Mouse (Mus musculus) bone marrow, adult 2 months (tissue): ENCODE data around the gene Aff4. TPM values are rescaled to one million over a fixed set of nuclear protein-coding genes. Genes with fewer than 3 reads are reported as not detected.

ENCODE experiments used
- H3K27ac ChIP-seq: fragments of 200-500 bp; 2 replicates; pipeline ENCODE4 v1.5.1; 2012; ENCODE audit warnings: low read depth, mild to moderate bottlenecking, control low read depth, inconsistent platforms, low read length; ENCODE audit not compliant: control insufficient read depth, poor library complexity, insufficient read depth
- H3K4me1 ChIP-seq: fragments of 200-500 bp; 2 replicates; pipeline ENCODE4 v1.6.1; 2011; ENCODE audit warnings: low read length; ENCODE audit not compliant: control insufficient read depth, insufficient read depth
- H3K4me3 ChIP-seq: fragments of 200-500 bp; replicated peaks from 2 replicates; pipeline ENCODE3; 2011; ENCODE audit warnings: mild to moderate bottlenecking, low read depth, low read length, control low read depth; ENCODE audit not compliant: control insufficient read depth
- CTCF ChIP-seq: fragments of 200-500 bp; IDR thresholded peaks from 2 replicates; pipeline ENCODE4 v1.5.1; 2011; ENCODE audit warnings: low read length, control low read depth; ENCODE audit not compliant: control insufficient read depth, insufficient read depth
- POLR2A ChIP-seq: fragments of 200-500 bp; IDR thresholded peaks from 2 replicates; pipeline ENCODE4 v1.6.1; 2011; ENCODE audit warnings: low read depth, mild to moderate bottlenecking, control low read depth, low read length, borderline replicate concordance; ENCODE audit not compliant: control insufficient read depth
- WGBS: fragments of 180-500 bp; shearing (Covaris S2); methylation state at CpG from one replicate; pipeline ENCODE4 v1.1.7; 2018; 5-methylcytosine and 5-hydroxymethylcytosine counted together
- polyA plus RNA-seq: library from polyadenylated mRNA; stranded (reverse); fragments of >200 nt; gene quantifications from 2 replicates; pipeline ENCODE4 v1.2.4, GENCODE M21; 2011; ENCODE audit warnings: low replicate concordance; ENCODE audit not compliant: missing spikeins, insufficient read depth, insufficient read length

The Aff4 gene
- polyA plus RNA-seq, 1 experiment: 36.2 TPM

DNA sequence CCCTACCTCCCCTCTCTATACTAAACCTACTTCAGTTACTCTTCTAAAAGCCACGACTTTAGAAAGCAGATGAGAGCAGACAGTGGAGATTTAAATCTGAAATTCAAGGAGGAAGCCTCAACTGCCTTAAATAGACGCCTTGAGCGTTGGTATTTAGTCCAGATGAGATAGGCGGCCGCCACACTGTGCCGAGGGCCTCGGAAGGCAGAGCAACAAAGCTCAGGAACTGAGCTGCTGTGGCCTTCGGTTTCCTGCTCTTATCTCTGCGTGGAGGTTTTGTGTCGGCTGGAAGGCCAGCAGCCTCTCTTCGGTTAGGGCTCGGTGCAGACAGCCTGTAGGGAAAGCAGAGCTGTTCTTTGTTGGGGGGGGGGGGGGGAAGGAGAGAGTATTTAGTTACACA is 91.3 kb downstream of the Aff4 start:
- no peak overlapping the region for H3K27ac ChIP-seq
- WGBS: 5% methylated on average over 12 of the region's 12 CpGs

DNA sequence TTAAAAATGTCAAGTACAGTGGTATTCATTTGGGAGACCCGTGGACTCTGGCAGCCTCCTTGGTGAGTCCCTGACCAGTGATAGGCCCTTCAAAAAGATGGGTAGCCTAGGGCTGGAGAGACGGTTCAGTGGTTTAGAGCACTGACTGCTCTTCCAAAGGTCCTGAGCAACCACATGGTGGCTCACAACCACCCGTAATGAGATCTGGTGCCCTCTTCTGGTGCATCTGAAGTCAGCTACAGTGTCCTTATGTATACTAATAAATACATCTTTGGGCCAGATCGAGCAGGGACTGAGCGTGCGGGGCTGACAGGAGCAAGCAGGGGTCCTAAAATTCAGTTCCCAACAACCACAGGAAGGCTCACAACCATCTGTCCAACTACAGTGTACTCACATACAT is 93.2 kb downstream of the Aff4 start:
- no peak for TF ChIP-seq POLR2A
- TF ChIP-seq CTCF: peak; percentile 45; the same call in 1 of the 2 replicates
- no peak overlapping the region for H3K4me3 ChIP-seq
- no peak overlapping the region for H3K27ac ChIP-seq
- 8% methylated on average over 6 of the region's 6 CpGs for WGBS
- H3K4me1 ChIP-seq: no peaks in the 10 kb centered on the region; the same call in 1 of the 2 replicates

More for the DNA sequence above, 91.3 kb downstream of the Aff4 start:
- TF ChIP-seq POLR2A: no peak
- no peak overlapping the region for H3K4me3 ChIP-seq
- H3K4me1 ChIP-seq: no peaks in the 10 kb centered on the region; the same call in 1 of the 2 replicates

DNA sequence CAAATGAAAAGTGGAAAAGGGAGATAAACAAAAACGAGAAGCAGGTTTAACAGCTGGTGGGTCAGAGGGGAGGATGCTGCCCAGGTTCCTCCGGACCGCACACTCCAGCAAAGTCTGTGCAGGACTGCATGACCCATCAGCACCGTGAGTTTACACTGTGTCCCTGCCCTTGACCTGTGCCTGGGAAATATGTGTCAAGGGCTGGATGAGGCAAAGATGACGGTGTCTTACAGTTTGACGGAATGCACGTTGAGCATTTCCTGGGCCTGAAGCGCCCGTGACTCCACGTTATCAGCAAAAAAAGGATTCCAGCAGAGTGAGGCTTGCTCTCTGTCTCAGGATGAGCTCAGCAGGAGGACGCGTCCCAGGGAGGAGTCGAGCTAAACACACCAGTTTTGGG is 94.9 kb downstream of the Aff4 start:
- WGBS: 90% methylated on average over 13 of the region's 13 CpGs
- TF ChIP-seq CTCF (no peak), POLR2A (no peak)
- Histone ChIP-seq H3K4me3 (no peak overlapping the region), H3K4me1 (no peaks in the 10 kb centered on the region; the same call in 1 of the 2 replicates), H3K27ac (no peak overlapping the region)

DNA sequence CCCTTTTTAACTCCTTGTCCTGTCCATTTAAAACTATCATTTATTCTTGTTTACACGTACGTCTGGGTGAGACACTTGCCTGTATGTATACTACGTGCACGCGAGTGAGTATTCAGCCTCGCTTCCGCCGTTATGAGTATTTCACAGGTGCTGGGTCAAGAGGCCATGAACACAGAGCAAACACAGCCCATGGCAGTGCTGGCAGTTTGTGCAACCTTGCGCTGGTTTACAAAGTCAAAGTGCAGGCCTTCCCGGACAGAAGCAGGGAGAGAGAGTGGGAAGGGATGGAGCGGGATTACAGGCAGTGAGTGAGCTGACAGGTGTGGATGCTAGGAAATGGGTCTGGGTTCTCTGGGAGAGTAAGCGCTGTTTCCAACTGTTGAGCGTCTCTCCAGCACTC is 95.5 kb downstream of the Aff4 start:
- TF ChIP-seq POLR2A: no peak
- TF ChIP-seq CTCF: no peak
- whole genome bisulfite sequencing: 88% methylated on average over 13 of the region's 13 CpGs
- Histone ChIP-seq H3K4me3 (no peak overlapping the region), H3K27ac (no peak overlapping the region), H3K4me1 (no peaks in the 10 kb centered on the region; the same call in 1 of the 2 replicates)

DNA sequence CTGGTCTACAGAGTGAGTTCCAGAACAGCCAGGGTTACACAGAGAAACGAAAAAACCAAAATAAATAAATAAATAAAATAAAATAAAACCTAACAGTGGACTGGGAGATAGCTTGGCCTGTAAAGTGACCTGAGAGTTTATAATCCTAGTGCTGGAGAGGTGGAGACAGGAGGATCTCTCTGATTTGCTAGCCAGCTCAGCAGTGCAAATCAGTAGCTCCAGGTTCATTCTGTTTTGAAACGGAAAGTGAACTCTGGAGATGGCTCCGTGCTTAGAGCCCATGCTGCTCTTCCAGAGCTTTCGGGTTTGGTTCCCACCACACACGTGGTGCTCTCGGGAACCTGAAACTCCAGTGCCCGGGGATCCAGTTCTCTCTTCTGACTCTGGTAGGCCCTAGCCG is 97.4 kb downstream of the Aff4 start:
- no peak overlapping the region for H3K4me3 ChIP-seq
- H3K4me1 ChIP-seq: no peaks in the 10 kb centered on the region; the same call in 1 of the 2 replicates
- 86% methylated on average over 8 of the region's 8 CpGs for WGBS
- TF ChIP-seq POLR2A: no peak
- H3K27ac ChIP-seq: no peak overlapping the region

DNA sequence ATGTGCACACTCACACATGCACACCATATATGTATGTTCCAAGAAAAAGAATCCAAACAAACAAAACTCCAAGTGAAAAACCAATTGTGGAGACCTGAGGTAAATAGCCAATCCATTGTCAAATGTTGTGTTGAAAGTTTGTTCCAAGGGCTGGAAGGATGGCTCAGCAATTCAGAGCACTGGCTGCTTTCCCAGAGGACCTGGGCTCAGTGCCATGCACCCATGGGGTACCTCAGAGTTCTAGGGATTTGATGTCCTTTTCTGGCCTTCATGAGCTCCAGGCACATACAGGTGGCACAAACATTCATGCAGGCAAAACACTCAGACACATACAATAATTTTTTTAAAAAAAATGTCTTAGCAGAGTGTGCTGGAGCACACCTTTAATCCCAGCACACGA is 97.9 kb downstream of the Aff4 start:
- no peak for TF ChIP-seq CTCF
- no peak for TF ChIP-seq POLR2A
- WGBS: 85% methylated on average over 1 of the region's 1 CpGs
- Histone ChIP-seq H3K4me3 (no peak overlapping the region), H3K4me1 (no peaks in the 10 kb centered on the region; the same call in 1 of the 2 replicates), H3K27ac (no peak overlapping the region)

DNA sequence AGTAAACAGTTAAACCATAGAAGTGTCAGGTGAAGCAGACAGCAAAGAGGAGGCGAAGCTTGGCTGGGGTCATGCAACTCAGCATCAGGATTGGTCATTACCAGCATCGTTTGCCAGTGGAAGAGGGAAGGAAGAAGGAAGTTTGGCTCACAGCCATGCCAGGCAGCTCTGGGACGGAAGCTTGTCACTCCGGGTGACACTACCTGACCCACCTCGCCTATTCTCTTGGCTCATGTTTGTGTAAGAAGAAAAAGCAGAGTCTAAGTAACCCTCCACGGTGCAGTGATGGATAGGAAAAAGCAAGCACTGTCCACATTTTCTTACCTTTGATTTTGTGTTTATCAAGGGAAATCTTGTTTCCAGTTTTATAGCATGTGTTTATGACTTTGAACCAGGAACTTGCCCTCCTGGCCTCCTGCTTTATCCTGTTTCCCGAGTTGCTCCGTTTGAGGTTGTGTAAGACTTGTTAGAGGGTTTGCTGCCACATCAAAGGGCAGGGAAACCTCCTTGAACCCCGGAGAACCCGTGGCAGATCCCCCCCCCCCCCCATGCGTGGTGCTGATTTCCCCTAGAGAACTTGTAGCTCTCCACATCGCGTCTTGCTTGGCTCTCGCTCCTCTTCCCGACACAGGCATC is 99.6 kb downstream of the Aff4 start:
- no peak overlapping the region for H3K27ac ChIP-seq
- no peaks in the 10 kb centered on the region for H3K4me1 ChIP-seq
- TF ChIP-seq POLR2A: no peak
- TF ChIP-seq CTCF: no peak
- 7% methylated on average over 15 of the region's 15 CpGs for WGBS
- no peak overlapping the region for H3K4me3 ChIP-seq

DNA sequence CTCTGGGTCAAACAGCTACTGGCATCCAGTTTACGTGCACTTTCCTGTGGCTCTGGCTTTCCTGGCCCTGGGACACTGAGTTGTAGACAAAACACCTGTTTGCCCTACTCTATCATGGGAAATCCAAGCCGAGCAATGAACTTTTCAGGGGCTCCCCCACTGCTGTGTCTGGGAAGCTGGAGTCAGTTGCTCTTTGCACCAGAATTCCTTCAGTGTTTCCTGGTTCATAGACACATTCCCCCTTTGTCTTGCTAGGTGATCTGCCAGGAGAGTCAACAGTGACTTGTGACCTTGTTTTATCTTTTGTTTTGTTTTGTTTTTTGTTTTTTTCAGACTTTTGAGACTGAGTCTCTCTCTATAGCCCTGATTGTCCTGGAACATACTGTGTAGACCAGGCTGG is 100.7 kb downstream of the Aff4 start:
- H3K27ac ChIP-seq: no peak overlapping the region
- TF ChIP-seq POLR2A (no peak), CTCF (no peak)
- 68% methylated on average over 2 of the region's 2 CpGs for WGBS
- no peak overlapping the region for H3K4me3 ChIP-seq
- no peaks in the 10 kb centered on the region for H3K4me1 ChIP-seq

DNA sequence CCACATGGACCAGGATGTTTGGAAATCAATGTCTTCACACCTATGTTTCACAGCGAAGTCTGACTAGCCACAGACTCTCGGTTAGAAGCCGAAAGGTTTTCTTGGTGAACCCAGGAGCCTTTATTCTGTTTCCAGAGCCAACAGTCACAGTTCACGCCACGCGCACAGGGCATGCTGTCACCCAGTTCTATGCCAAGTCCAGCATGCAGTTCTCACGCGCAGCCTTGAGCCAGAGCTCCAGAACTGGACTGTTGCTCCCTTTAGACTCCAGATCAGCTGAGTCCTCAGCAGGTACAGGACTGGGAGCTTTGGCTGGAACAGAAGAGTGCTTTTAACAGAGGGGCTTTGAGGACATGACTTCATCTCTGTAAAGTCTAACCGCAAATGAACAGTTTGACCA is 101.8 kb downstream of the Aff4 start:
- H3K4me3 ChIP-seq: no peak overlapping the region
- 90% methylated on average over 9 of the region's 9 CpGs for WGBS
- TF ChIP-seq CTCF (no peak), POLR2A (no peak)
- no peak overlapping the region for H3K27ac ChIP-seq
- no peaks in the 10 kb centered on the region for H3K4me1 ChIP-seq
